Mouse (Mus musculus) thymus, adult 2 months (tissue): ENCODE measurements around the gene Iqca. TPM values are rescaled to one million over a fixed set of nuclear protein-coding genes. Genes with fewer than 3 reads are reported as not detected.

Source experiments
- DNase-seq: peaks from one replicate; pipeline ENCODE4 v3.0.0; 2021
- H3K27ac ChIP-seq: fragments of 200-500 bp; 2 replicates; pipeline ENCODE4 v1.5.1; 2012; ENCODE audit warnings: low read length, control low read depth; ENCODE audit not compliant: control insufficient read depth, insufficient read depth
- H3K27me3 ChIP-seq: fragments of 200-500 bp; 2 replicates; pipeline ENCODE4 v1.6.1; 2012; ENCODE audit warnings: mild to moderate bottlenecking, low read length, moderate library complexity, mixed read lengths; ENCODE audit not compliant: control insufficient read depth, insufficient read depth
- H3K36me3 ChIP-seq: fragments of 200-500 bp; 2 replicates; pipeline ENCODE4 v1.6.1; 2012; ENCODE audit warnings: mild to moderate bottlenecking, low read length, moderate library complexity; ENCODE audit not compliant: control insufficient read depth, insufficient read depth
- H3K4me1 ChIP-seq: fragments of 200-500 bp; replicated peaks from 2 replicates; pipeline ENCODE4 v1.6.1; 2012; ENCODE audit warnings: low read length; ENCODE audit not compliant: control insufficient read depth, insufficient read depth
- H3K4me3 ChIP-seq: fragments of 200-500 bp; 2 replicates; pipeline ENCODE4 v1.5.1; 2012; ENCODE audit warnings: mild to moderate bottlenecking, low read length, control low read depth, moderate library complexity; ENCODE audit not compliant: control insufficient read depth, insufficient read depth
- CTCF ChIP-seq: fragments of 200-500 bp; IDR thresholded peaks from 2 replicates; pipeline ENCODE4 v1.5.1; 2012; ENCODE audit warnings: mild to moderate bottlenecking, control low read depth, low read length, moderate library complexity, borderline replicate concordance; ENCODE audit not compliant: control insufficient read depth, poor library complexity, insufficient read depth; ENCODE audit errors: extremely low read depth
- POLR2A ChIP-seq: fragments of 200-500 bp; IDR thresholded peaks from 2 replicates; pipeline ENCODE4 v1.6.1; 2012; ENCODE audit warnings: mild to moderate bottlenecking, low read length, control low read depth, moderate library complexity; ENCODE audit not compliant: control insufficient read depth, poor library complexity, insufficient read depth; ENCODE audit errors: extremely low read depth
- WGBS: fragments of 180-500 bp; shearing (Covaris S2); methylation state at CpG from one replicate; pipeline ENCODE4 v1.1.7; 2018; 5-methylcytosine and 5-hydroxymethylcytosine counted together
- polyA plus RNA-seq: library from polyadenylated mRNA; depleted of rRNA; stranded (reverse); fragments of >200 nt; gene quantifications from 2 replicates; pipeline ENCODE4 v1.2.3, GENCODE M21; 2012

Gene Iqca
- polyA plus RNA-seq, 1 experiment: not detected

GRCm38 (mm10) chr1:90153787-90154186 lies 586 bp upstream of the Iqca start:
- no peak for DNase-seq
- no peaks in the 10 kb centered on the region; the same call in 1 of the 2 replicates for H3K4me1 ChIP-seq
- TF ChIP-seq CTCF: no peak
- TF ChIP-seq POLR2A: no peak
- WGBS: 2% methylated on average over 6 of the region's 6 CpGs
- H3K27me3 ChIP-seq: no peaks in the 10 kb centered on the region
- no peak overlapping the region for H3K4me3 ChIP-seq
- no peaks in the 10 kb centered on the region for H3K36me3 ChIP-seq
- no peak overlapping the region for H3K27ac ChIP-seq

GRCm38 (mm10) chr1:90139729-90140128 lies 13.5 kb downstream of the Iqca start:
- WGBS: 91% methylated on average over 8 of the region's 8 CpGs

GRCm38 (mm10) chr1:90132402-90132801 lies 20.8 kb downstream of the Iqca start:
- Histone ChIP-seq H3K4me1 (no peaks in the 10 kb centered on the region), H3K27ac (no peak overlapping the region), H3K36me3 (no peaks in the 10 kb centered on the region), H3K27me3 (no peaks in the 10 kb centered on the region), H3K4me3 (no peak overlapping the region)
- TF ChIP-seq CTCF (no peak), POLR2A (no peak)
- 85% methylated on average over 11 of the region's 11 CpGs for WGBS
- no peak for DNase-seq

More at GRCm38 (mm10) chr1:90139729-90140128, 13.5 kb downstream of the Iqca start:
- no peak for TF ChIP-seq POLR2A
- TF ChIP-seq CTCF: no peak
- Histone ChIP-seq H3K27me3 (no peaks in the 10 kb centered on the region), H3K36me3 (no peaks in the 10 kb centered on the region), H3K4me3 (no peak overlapping the region), H3K27ac (no peak overlapping the region), H3K4me1 (no peaks in the 10 kb centered on the region)
- no peak for DNase-seq

- Histone ChIP-seq H3K27ac (no peak overlapping the region), H3K36me3 (no peaks in the 10 kb centered on the region), H3K4me3 (no peak overlapping the region), H3K4me1 (no peaks in the 10 kb centered on the region), H3K27me3 (no peaks in the 10 kb centered on the region)
- 86% methylated on average over 7 of the region's 7 CpGs for WGBS
- DNase-seq: no peak
- no peak for TF ChIP-seq POLR2A
- no peak for TF ChIP-seq CTCF
Observed at GRCm38 (mm10) chr1:90131982-90132381, 21.2 kb downstream of the Iqca start.

- H3K4me1 ChIP-seq: no peaks in the 10 kb centered on the region
- H3K27ac ChIP-seq: no peak overlapping the region
- H3K36me3 ChIP-seq: no peaks in the 10 kb centered on the region
- no peaks in the 10 kb centered on the region for H3K27me3 ChIP-seq
- no peak for TF ChIP-seq POLR2A
- DNase-seq: no peak
- no peak overlapping the region for H3K4me3 ChIP-seq
- 99% methylated on average over 12 of the region's 12 CpGs for WGBS
Observed at GRCm38 (mm10) chr1:90124561-90124960, 28.6 kb downstream of the Iqca start.

GRCm38 (mm10) chr1:90120706-90121105 lies 32.5 kb downstream of the Iqca start:
- H3K27me3 ChIP-seq: no peaks in the 10 kb centered on the region
- WGBS: 91% methylated on average over 6 of the region's 6 CpGs
- H3K4me1 ChIP-seq: no peaks in the 10 kb centered on the region
- no peak for DNase-seq
- TF ChIP-seq CTCF: no peak
- TF ChIP-seq POLR2A: no peak
- no peaks in the 10 kb centered on the region for H3K36me3 ChIP-seq
- H3K27ac ChIP-seq: no peak overlapping the region
- H3K4me3 ChIP-seq: no peak overlapping the region

GRCm38 (mm10) chr1:90119214-90119613 lies 34.0 kb downstream of the Iqca start:
- Histone ChIP-seq H3K27me3 (no peaks in the 10 kb centered on the region), H3K4me3 (no peak overlapping the region), H3K36me3 (no peaks in the 10 kb centered on the region), H3K27ac (no peak overlapping the region), H3K4me1 (no peaks in the 10 kb centered on the region)
- DNase-seq: no peak
- no peak for TF ChIP-seq CTCF
- no peak for TF ChIP-seq POLR2A
- 94% methylated on average over 12 of the region's 12 CpGs for WGBS

- Histone ChIP-seq H3K4me3 (no peak overlapping the region), H3K27ac (no peak overlapping the region), H3K36me3 (no peaks in the 10 kb centered on the region), H3K4me1 (no peaks in the 10 kb centered on the region), H3K27me3 (no peaks in the 10 kb centered on the region)
- TF ChIP-seq POLR2A (no peak), CTCF (no peak)
- no peak for DNase-seq
- 62% methylated on average over 7 of the region's 7 CpGs for WGBS
Observed at GRCm38 (mm10) chr1:90117207-90117606, 36.0 kb downstream of the Iqca start.
